Mouse (Mus musculus): Measurements from ENCODE around the gene Gm10409. TPM values are rescaled to one million over a fixed set of nuclear protein-coding genes. Genes with fewer than 3 reads are reported as not detected.
"Not testable (repeated sequence)": the region's sequence is repeated elsewhere in the genome, so short reads cannot be mapped to it uniquely, and the experiment has no call there.

Gene Gm10409
- under 1 TPM in 1 of 2 experiments, not detected in 1; 0.24 TPM for total RNA-seq (2021)
- long read RNA-seq, experiment 1 = 0 reads
- long read RNA-seq, experiment 2 = 0 reads

GRCm38 (mm10) chr14:3412314-3412713, at the start of gene Gm10409:
TSS of gene Gm10409 (plus strand) at chr14:3412614.
- not testable (repeated sequence) for DNase-seq

- not testable (repeated sequence) for DNase-seq
Observed at GRCm38 (mm10) chr14:3394793-3395192, 17.6 kb upstream of the Gm10409 start, which contains the start of gene Gm10413. TSS of gene Gm10413 (plus strand) at chr14:3395093.

- not testable (repeated sequence) for DNase-seq
Observed at GRCm38 (mm10) chr14:3427803-3428202, 15.4 kb downstream of the Gm10409 start, which contains the start of gene Gm3005. TSS of gene Gm3005 (plus strand) at chr14:3428103.

- DNase-seq = not testable (repeated sequence)
Observed at GRCm38 (mm10) chr14:3449079-3449478, 36.7 kb downstream of the Gm10409 start, which contains the start of gene Gm10408. TSS of gene Gm10408 (plus strand) at chr14:3449379.

Other genes starting within 250 kb of the Gm10409 start
- not detected for gene Gm5795, start 224.4 kb upstream of the Gm10409 start, total RNA-seq (2021)
- gene D830030K20Rik, start 204.1 kb upstream of the Gm10409 start, total RNA-seq (2021) = 1 to 10 TPM in 1 of 2 experiments, under 1 TPM in 1; 0.33 to 1.5 TPM
- gene Gm2956, start 80.0 kb upstream of the Gm10409 start, total RNA-seq (2021) = not detected
- not detected for gene Gm10413, start 17.5 kb upstream of the Gm10409 start, total RNA-seq (2021)
- gene Gm3005, start 15.5 kb downstream of the Gm10409 start, total RNA-seq (2021) = not detected
- gene Gm10408, start 36.8 kb downstream of the Gm10409 start, total RNA-seq (2021) = not detected
- not detected for gene Gm3012, start 221.9 kb downstream of the Gm10409 start, total RNA-seq (2021)
- gene Gm3020, start 239.4 kb downstream of the Gm10409 start, total RNA-seq (2021) = under 1 TPM in 1 of 2 experiments, not detected in 1; 0.24 TPM